Mouse (Mus musculus) liver, embryonic 16.5 days (tissue): ENCODE results near the gene Ank3. TPM values are rescaled to one million over a fixed set of nuclear protein-coding genes. Genes with fewer than 3 reads are reported as not detected.

Experiments used
- ATAC-seq: fragments of 200-750 bp; cut with Nextera tagmentation; 2 replicates; pipeline ENCODE4 v1.8.0; 2017; ENCODE audit warnings: low read depth, mild to moderate bottlenecking, moderate number of reproducible peaks, moderate library complexity
- H3K27ac ChIP-seq: fragments of 300-500 bp; sonication (generic); 2 replicates; pipeline ENCODE4 v1.5.1; 2014; ENCODE audit warnings: mild to moderate bottlenecking, low read length
- H3K27me3 ChIP-seq: fragments of 300-500 bp; sonication (generic); 2 replicates; pipeline ENCODE4 v1.6.1; 2014; ENCODE audit warnings: low read depth, low read length, mixed read lengths; ENCODE audit not compliant: control insufficient read depth, insufficient read depth
- H3K36me3 ChIP-seq: fragments of 300-500 bp; sonication (generic); 2 replicates; pipeline ENCODE4 v1.6.1; 2014; ENCODE audit warnings: mild to moderate bottlenecking; ENCODE audit not compliant: control insufficient read depth, insufficient read depth
- H3K4me1 ChIP-seq: fragments of 300-500 bp; sonication (generic); 2 replicates; pipeline ENCODE4 v1.6.1; 2014; ENCODE audit warnings: low read depth, low read length, mixed read lengths; ENCODE audit not compliant: control insufficient read depth
- H3K4me2 ChIP-seq: fragments of 300-500 bp; sonication (generic); 2 replicates; pipeline ENCODE4 v1.6.1; 2014; ENCODE audit warnings: low read depth, low read length, mixed read lengths
- H3K4me3 ChIP-seq: fragments of 300-500 bp; sonication (generic); 2 replicates; pipeline ENCODE4 v1.5.1; 2014; ENCODE audit warnings: low read depth, mild to moderate bottlenecking, low read length
- H3K9ac ChIP-seq: fragments of 300-500 bp; sonication (generic); 2 replicates; pipeline ENCODE4 v1.6.1; 2014; ENCODE audit warnings: low read depth, low read length
- H3K9me3 ChIP-seq: fragments of 300-500 bp; sonication (generic); replicated peaks from 2 replicates; pipeline ENCODE4 v1.6.1; 2016; ENCODE audit warnings: low read length; ENCODE audit not compliant: control insufficient read depth
- WGBS: fragments of 180-500 bp; shearing (Covaris S2); extraction: QIAGEN DNeasy Blood & Tissue Kit; methylation state at CpG from one replicate; pipeline ENCODE4 v1.1.7; 2014; ENCODE audit not compliant: insufficient replicate concordance; 5-methylcytosine and 5-hydroxymethylcytosine counted together
- polyA plus RNA-seq: library from polyadenylated mRNA; unstranded; fragments of >200 nt; fragmentation: Nextera tagmentation; extraction: Ambion mirVana; gene quantifications from 2 replicates; pipeline ENCODE4 v1.2.1, GENCODE M21; 2015

Ank3 gene
- polyA plus RNA-seq, 1 experiment from 2014 or later = 14.0 TPM

GRCm38 (mm10) chr10:69431101-69431500 lies 32.5 kb downstream of the Ank3 start:
- no peak for ATAC-seq
- no peak overlapping the region for H3K4me2 ChIP-seq
- no peak overlapping the region for H3K4me3 ChIP-seq
- H3K4me1 ChIP-seq = no peaks in the 10 kb centered on the region
- WGBS = 67% methylated on average over 7 of the region's 7 CpGs
- no peak overlapping the region for H3K9ac ChIP-seq
- no peak overlapping the region for H3K27ac ChIP-seq
- H3K9me3 ChIP-seq = no peaks in the 10 kb centered on the region
- H3K27me3 ChIP-seq = no peaks in the 10 kb centered on the region
- no peaks in the 10 kb centered on the region for H3K36me3 ChIP-seq

GRCm38 (mm10) chr10:69435213-69435612 lies 36.6 kb downstream of the Ank3 start:
- no peak for ATAC-seq
- Histone ChIP-seq H3K27ac (no peak overlapping the region), H3K27me3 (no peaks in the 10 kb centered on the region), H3K4me1 (no peaks in the 10 kb centered on the region), H3K36me3 (no peaks in the 10 kb centered on the region), H3K4me2 (no peak overlapping the region), H3K9ac (no peak overlapping the region), H3K9me3 (no peaks in the 10 kb centered on the region), H3K4me3 (no peak overlapping the region)
- WGBS = 66% methylated on average over 6 of the region's 6 CpGs

GRCm38 (mm10) chr10:69439449-69439848 lies 40.9 kb downstream of the Ank3 start:
- Histone ChIP-seq H3K27ac (no peak overlapping the region), H3K4me3 (no peak overlapping the region), H3K27me3 (no peaks in the 10 kb centered on the region), H3K9ac (no peak overlapping the region), H3K4me2 (no peak overlapping the region), H3K4me1 (no peaks in the 10 kb centered on the region), H3K36me3 (no peaks in the 10 kb centered on the region), H3K9me3 (no peaks in the 10 kb centered on the region)
- WGBS = 65% methylated on average over 8 of the region's 8 CpGs
- no peak for ATAC-seq

- WGBS = 50% methylated on average over 5 of the region's 5 CpGs
- no peaks in the 10 kb centered on the region for H3K27me3 ChIP-seq
- H3K4me3 ChIP-seq = no peak overlapping the region
- no peaks in the 10 kb centered on the region for H3K36me3 ChIP-seq
- no peak overlapping the region for H3K27ac ChIP-seq
- ATAC-seq = no peak
- no peaks in the 10 kb centered on the region for H3K9me3 ChIP-seq
- no peak overlapping the region for H3K9ac ChIP-seq
- H3K4me1 ChIP-seq = no peaks in the 10 kb centered on the region
- no peak overlapping the region for H3K4me2 ChIP-seq
These were observed 46.0 kb downstream of the Ank3 start for GRCm38 (mm10) chr10:69444546-69444945.

GRCm38 (mm10) chr10:69445951-69446350 lies 47.4 kb downstream of the Ank3 start:
- no peak overlapping the region for H3K4me3 ChIP-seq
- 63% methylated on average over 7 of the region's 7 CpGs for WGBS
- no peak overlapping the region for H3K4me2 ChIP-seq
- ATAC-seq = no peak
- H3K9ac ChIP-seq = no peak overlapping the region
- no peaks in the 10 kb centered on the region for H3K27me3 ChIP-seq
- no peaks in the 10 kb centered on the region for H3K9me3 ChIP-seq
- H3K4me1 ChIP-seq = no peaks in the 10 kb centered on the region
- no peak overlapping the region for H3K27ac ChIP-seq
- H3K36me3 ChIP-seq = no peaks in the 10 kb centered on the region

- Histone ChIP-seq H3K36me3 (no peaks in the 10 kb centered on the region), H3K9me3 (no peaks in the 10 kb centered on the region), H3K4me1 (no peaks in the 10 kb centered on the region), H3K27ac (no peak overlapping the region), H3K4me2 (no peak overlapping the region), H3K27me3 (no peaks in the 10 kb centered on the region), H3K9ac (no peak overlapping the region), H3K4me3 (no peak overlapping the region)
- ATAC-seq = no peak
- WGBS = 55% methylated on average over 5 of the region's 5 CpGs
These were observed 48.0 kb downstream of the Ank3 start for GRCm38 (mm10) chr10:69446566-69446965.

GRCm38 (mm10) chr10:69447308-69447707 lies 48.7 kb downstream of the Ank3 start:
- Histone ChIP-seq H3K27ac (no peak overlapping the region), H3K9me3 (no peaks in the 10 kb centered on the region), H3K27me3 (no peaks in the 10 kb centered on the region), H3K4me1 (no peaks in the 10 kb centered on the region), H3K9ac (no peak overlapping the region), H3K36me3 (no peaks in the 10 kb centered on the region), H3K4me2 (no peak overlapping the region), H3K4me3 (no peak overlapping the region)
- no peak for ATAC-seq
- WGBS = 65% methylated on average over 5 of the region's 5 CpGs

GRCm38 (mm10) chr10:69448174-69448573 lies 49.6 kb downstream of the Ank3 start:
- Histone ChIP-seq H3K27ac (no peak overlapping the region), H3K4me3 (no peak overlapping the region), H3K4me2 (no peak overlapping the region), H3K4me1 (no peaks in the 10 kb centered on the region), H3K27me3 (no peaks in the 10 kb centered on the region), H3K9ac (no peak overlapping the region), H3K9me3 (no peaks in the 10 kb centered on the region), H3K36me3 (no peaks in the 10 kb centered on the region)
- WGBS = 51% methylated on average over 3 of the region's 3 CpGs
- ATAC-seq = no peak

GRCm38 (mm10) chr10:69451006-69451405 lies 52.4 kb downstream of the Ank3 start:
- ATAC-seq = no peak
- H3K27me3 ChIP-seq = no peaks in the 10 kb centered on the region
- H3K9ac ChIP-seq = no peak overlapping the region
- H3K9me3 ChIP-seq = no peaks in the 10 kb centered on the region
- no peak overlapping the region for H3K4me2 ChIP-seq
- no peak overlapping the region for H3K4me3 ChIP-seq
- H3K4me1 ChIP-seq = no peaks in the 10 kb centered on the region
- H3K27ac ChIP-seq = no peak overlapping the region
- no peaks in the 10 kb centered on the region for H3K36me3 ChIP-seq
- 55% methylated on average over 5 of the region's 5 CpGs for WGBS
